Mouse (Mus musculus): ENCODE results near the gene Pigk. TPM values are rescaled to one million over a fixed set of nuclear protein-coding genes. Genes with fewer than 3 reads are reported as not detected.
A peak's percentile ranks its signal among the peaks of the same experiment; 100 is the strongest.

Pigk gene
- polyA plus RNA-seq (2015; fragmentation: Nextera tagmentation; extraction: Ambion mirVana): 50.8 and 52.3 TPM in 2 replicates

DNA sequence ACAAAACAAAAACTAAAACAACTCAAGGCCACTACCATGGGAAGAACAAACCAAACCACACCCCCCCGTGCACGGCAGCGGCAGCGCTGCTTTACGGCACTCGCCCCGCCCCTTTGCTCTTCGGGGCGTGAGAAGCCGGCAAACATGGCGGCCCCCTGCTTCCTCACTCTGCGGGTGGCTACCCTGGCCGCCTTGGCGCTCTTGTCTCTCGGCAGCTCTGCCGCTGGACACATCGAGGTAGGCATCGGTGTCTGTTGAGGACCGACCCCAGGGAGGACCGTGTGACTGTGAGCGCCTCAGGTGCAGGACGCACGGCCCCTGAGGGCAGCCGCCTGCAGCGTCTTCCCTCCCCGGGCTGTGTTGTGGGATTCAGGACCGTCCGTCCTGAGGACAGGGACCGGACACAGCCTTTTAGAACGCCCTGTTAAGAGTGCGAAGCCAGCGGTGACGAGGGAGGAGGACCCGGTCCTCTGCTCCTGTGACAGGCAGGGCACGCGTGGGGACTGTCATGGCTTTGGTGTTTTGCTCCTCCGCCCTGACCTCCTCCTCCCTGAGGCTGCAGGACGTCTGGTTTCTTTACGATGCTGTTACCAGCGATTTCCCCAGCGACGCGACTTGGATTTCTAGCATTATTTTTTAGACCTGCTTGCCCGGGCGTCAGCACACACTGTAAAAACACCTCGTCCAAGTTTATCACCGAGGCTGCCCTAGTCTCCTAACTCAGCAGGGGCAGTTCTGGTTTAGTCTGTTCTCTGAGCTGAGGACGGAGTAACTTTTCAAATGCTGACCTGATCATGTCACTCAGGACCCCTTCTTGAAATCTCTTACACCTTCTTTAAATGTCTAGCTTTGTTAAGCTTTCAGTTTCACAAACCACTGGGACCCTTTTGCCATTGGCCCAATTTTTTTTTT, at the start of gene Pigk:
TSS of gene Pigk (plus strand) at position 110 of the 912 bp plus-strand sequence.
- Histone ChIP-seq H3K36me3 (no peaks in the 10 kb centered on the region), H3K4me3 (peak within 1 kb of the TSS; percentile 63), H3K9ac (peak within 1 kb of the TSS; percentile 69), H3K9me3 (no peaks in the 10 kb centered on the region), H3K27me3 (no peaks in the 10 kb centered on the region), H3K27ac (replicated peaks) (peak within 1 kb of the TSS; percentile 59), H3K4me2 (peak within 1 kb of the TSS; percentile 67), H3K4me1 (replicated peaks) (peaks cover 18% of the 10 kb centered on the region)
- ATAC-seq (ENCODE audit: low FRiP score, low read depth): peak; percentile 90
- under 1% methylated on average over 48 of the region's 48 CpGs for WGBS

DNA sequence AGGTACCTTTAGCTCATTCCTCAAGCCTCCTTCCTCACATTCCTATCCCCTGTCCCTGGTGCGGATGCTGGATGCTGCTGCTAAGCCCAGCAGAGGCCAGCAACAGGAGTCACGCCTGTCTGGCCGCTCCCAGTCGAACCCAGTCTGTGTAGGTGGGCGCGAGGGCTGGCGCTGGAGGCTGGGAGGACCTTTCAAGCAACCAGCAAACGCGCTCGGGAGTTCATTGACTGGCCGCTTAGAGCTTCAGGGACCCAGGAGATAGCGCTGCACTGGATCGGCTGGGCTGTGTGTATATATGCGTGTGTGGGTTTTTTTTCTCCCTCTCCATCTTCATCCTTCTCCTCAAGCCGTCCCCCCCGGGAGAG, 46.9 kb upstream of the Pigk start:
- H3K36me3 ChIP-seq: no peaks in the 10 kb centered on the region
- peak; percentile 17; the same call in 1 of the 2 replicates for ATAC-seq (ENCODE audit: low FRiP score, low read depth)

DNA sequence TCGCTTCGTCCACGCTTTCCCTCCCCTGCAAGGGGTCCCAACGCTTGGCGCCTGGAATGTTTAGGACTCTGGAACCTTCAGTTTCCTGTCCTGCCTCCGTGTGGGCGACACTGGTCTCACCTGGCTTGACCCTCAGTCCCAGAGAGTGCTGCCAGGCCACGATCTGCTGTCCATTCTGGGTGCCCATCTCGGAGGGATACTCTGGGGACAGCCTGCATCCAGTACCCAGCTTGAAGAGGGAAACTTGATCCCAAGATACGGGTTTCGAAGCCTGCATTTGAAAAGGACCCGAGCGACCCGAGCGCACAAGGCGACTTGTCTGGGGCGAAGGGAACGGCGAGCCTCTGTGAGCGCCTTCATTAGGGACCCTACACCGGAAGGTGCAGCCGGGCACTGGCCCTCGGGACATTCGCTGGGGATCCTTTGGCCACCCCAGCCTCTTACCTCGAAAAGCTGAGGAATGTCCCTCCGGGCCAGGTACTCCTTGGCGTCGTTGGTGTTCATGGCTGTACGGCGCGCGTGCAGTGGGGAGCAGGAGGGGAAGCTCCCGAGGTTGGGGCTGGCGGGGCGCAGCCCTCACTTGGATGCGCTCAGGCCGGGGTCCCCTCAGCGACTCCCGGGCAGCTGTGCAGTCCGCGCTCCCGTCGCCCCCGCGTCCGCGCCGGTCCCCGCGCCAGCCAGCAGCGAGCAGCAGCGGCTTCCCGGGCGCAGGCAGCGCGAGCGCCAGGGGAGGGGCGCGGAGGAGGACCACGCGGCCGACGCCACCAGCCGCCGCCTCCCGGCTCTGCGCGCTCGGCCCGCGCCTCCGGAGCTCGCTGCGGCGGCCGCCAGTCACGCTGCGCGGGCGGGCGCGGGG, 46.3 kb upstream of the Pigk start:
- no peaks in the 10 kb centered on the region for H3K36me3 ChIP-seq
- WGBS: under 1% methylated on average over 57 of the region's 82 CpGs
- H3K27ac ChIP-seq (replicated peaks): no peak overlapping the region

More for the DNA sequence above, 46.9 kb upstream of the Pigk start:
- no peak overlapping the region for H3K27ac ChIP-seq (replicated peaks)
- peak overlapping the region; percentile 48 for H3K9ac ChIP-seq
- peaks cover 10% of the 10 kb centered on the region; the same call in 1 of the 2 replicates for H3K27me3 ChIP-seq
- no peaks in the 10 kb centered on the region for H3K9me3 ChIP-seq
- H3K4me3 ChIP-seq: peak overlapping the region; percentile 56
- WGBS: under 1% methylated on average over 16 of the region's 16 CpGs
- peak overlapping the region; percentile 79 for H3K4me2 ChIP-seq
- peaks cover 6% of the 10 kb centered on the region; the same call in 1 of the 2 replicates for H3K4me1 ChIP-seq (replicated peaks)

DNA sequence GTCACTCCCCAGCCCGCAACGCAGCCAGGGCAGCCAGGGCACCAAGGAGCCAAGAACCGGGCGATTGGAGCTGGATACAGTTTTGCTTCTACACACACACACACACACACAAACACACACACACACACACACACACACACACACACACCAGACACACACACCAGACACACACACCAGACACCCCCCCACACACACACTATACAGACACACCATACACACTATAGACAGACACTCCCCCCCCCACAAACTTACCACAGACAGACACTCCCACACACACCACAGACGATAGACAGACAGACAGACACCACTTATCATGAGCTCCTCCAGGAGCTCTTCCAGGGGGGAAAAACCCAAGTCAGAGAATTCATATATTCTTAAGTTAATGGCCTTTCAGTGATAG, 45.7 kb upstream of the Pigk start, which contains the start of gene Ak5:
TSS of gene Ak5 (minus strand) at position 122 of the 400 bp plus-strand sequence.
- peak within 1 kb of the TSS; percentile 56 for H3K4me3 ChIP-seq
- H3K27ac ChIP-seq (replicated peaks): no peak within 1 kb of the TSS
- ATAC-seq (ENCODE audit: low FRiP score, low read depth): peak; percentile 72
- no peaks in the 10 kb centered on the region for H3K9me3 ChIP-seq
- WGBS: 0% methylated on average over 5 of the region's 5 CpGs
- H3K9ac ChIP-seq: peak within 1 kb of the TSS; percentile 48
- peaks cover 6% of the 10 kb centered on the region; the same call in 1 of the 2 replicates for H3K4me1 ChIP-seq (replicated peaks)
- peak within 1 kb of the TSS; percentile 79 for H3K4me2 ChIP-seq
- peaks cover 10% of the 10 kb centered on the region; the same call in 1 of the 2 replicates for H3K27me3 ChIP-seq
- no peaks in the 10 kb centered on the region for H3K36me3 ChIP-seq

More for the DNA sequence above, 46.3 kb upstream of the Pigk start:
- ATAC-seq (ENCODE audit: low FRiP score, low read depth): peak; percentile 85
- Histone ChIP-seq H3K9me3 (no peaks in the 10 kb centered on the region), H3K4me2 (peak overlapping the region; percentile 79), H3K9ac (peak overlapping the region; percentile 48), H3K4me3 (peak overlapping the region; percentile 56), H3K4me1 (replicated peaks) (peaks cover 6% of the 10 kb centered on the region; the same call in 1 of the 2 replicates), H3K27me3 (peaks cover 10% of the 10 kb centered on the region; the same call in 1 of the 2 replicates)

DNA sequence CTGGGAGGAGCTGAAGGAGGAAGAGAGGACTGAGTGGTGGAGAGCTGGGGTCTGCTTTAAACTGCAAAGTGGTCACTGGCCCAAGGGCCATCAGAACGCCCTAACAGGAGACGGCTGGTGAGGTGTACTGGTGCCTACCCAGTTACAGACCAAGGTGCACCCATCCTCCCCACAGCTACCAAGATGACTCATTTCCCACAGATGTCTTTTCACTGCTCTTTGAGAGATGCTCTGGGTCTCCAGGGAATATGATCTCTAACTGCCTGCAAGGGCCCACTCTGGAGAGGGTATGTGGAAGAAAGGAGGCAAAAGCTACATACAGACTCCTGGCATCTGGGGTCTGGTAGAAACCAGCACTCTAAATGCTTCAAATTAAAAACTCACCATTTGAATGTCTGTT, 45.1 kb upstream of the Pigk start:
- Histone ChIP-seq H3K27me3 (peaks cover 10% of the 10 kb centered on the region; the same call in 1 of the 2 replicates), H3K27ac (replicated peaks) (no peak overlapping the region), H3K9me3 (no peaks in the 10 kb centered on the region), H3K4me1 (replicated peaks) (peaks cover 6% of the 10 kb centered on the region; the same call in 1 of the 2 replicates), H3K4me2 (peak overlapping the region; percentile 79; the same call in 1 of the 2 replicates), H3K4me3 (no peak overlapping the region), H3K36me3 (no peaks in the 10 kb centered on the region), H3K9ac (no peak overlapping the region)
- no peak for ATAC-seq (ENCODE audit: low FRiP score, low read depth)
- 89% methylated on average over 2 of the region's 2 CpGs for WGBS

DNA sequence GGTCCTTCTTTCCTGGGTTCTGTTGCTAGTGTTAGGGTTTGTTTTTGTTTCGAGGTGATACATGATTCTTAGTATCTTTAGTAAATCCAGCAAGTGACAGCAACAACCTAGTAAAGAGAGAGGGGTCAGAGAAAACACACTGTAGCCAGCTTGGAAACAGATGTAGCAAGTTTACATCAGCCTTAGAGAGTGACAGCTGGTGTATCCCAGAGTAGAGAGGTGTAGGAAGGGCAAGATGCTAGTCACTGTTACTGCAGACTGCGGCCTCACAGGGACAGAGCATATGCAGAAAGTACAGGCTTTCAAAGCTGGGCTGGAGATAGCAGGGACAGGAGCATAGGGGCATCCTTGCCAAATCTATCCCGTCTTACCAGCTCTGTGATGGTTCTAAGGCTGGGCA, 44.1 kb upstream of the Pigk start:
- Histone ChIP-seq H3K4me2 (no peak overlapping the region), H3K27me3 (peaks cover 6% of the 10 kb centered on the region; the same call in 1 of the 2 replicates), H3K27ac (replicated peaks) (no peak overlapping the region), H3K36me3 (no peaks in the 10 kb centered on the region), H3K4me3 (no peak overlapping the region), H3K4me1 (replicated peaks) (peaks cover 6% of the 10 kb centered on the region; the same call in 1 of the 2 replicates), H3K9ac (no peak overlapping the region), H3K9me3 (no peaks in the 10 kb centered on the region)
- WGBS: 85% methylated on average over 3 of the region's 3 CpGs
- no peak for ATAC-seq (ENCODE audit: low FRiP score, low read depth)

DNA sequence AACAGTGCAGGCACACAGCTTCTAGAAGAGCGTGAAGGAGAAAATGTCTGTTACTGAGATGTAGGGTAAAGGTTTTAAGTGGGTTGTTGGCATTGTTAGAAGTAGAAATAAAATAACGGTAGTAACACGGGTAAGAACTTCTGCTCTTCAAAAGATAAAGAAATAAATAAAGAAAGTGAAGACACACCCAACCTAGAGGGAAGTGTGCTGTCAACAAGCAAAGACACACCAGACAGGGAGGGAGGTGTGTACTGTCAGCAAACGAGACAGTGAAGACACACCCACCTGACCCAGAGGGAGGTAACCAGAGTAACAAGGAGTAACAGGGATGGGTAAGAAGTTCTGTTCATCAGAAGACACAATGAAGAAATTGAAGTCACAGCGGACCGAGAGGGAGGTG, 39.2 kb upstream of the Pigk start:
- H3K36me3 ChIP-seq: no peaks in the 10 kb centered on the region
- H3K4me2 ChIP-seq: no peak overlapping the region
- no peak overlapping the region for H3K9ac ChIP-seq
- 0 out of 2 replicates have a peak, but pooled peaks cover 3% of the 10 kb centered on the region for H3K27me3 ChIP-seq
- ATAC-seq (ENCODE audit: low FRiP score, low read depth): no peak
- no peak overlapping the region for H3K4me3 ChIP-seq
- H3K4me1 ChIP-seq (replicated peaks): no peaks in the 10 kb centered on the region
- no peaks in the 10 kb centered on the region for H3K9me3 ChIP-seq
- WGBS: 83% methylated on average over 6 of the region's 6 CpGs
- no peak overlapping the region for H3K27ac ChIP-seq (replicated peaks)

DNA sequence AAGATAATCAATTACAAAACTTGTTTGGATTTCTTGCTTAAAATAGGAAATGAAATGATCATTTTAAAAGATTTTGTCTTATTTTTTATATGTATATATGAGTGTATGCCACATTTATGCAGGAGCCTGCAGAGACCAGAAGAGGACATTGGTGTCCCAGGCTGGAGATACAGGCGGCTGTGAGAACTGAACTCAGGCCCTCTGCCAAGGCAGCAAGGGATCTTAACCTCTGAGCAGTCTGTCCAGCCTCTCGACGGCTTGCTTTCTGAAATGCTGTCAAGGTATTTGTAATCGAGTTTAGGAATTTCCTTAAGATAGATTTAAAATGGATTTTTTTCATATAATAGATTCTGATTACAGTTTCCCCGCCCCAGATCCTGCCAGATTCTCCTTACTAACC, 25.4 kb upstream of the Pigk start:
- 83% methylated on average over 5 of the region's 5 CpGs for WGBS

DNA sequence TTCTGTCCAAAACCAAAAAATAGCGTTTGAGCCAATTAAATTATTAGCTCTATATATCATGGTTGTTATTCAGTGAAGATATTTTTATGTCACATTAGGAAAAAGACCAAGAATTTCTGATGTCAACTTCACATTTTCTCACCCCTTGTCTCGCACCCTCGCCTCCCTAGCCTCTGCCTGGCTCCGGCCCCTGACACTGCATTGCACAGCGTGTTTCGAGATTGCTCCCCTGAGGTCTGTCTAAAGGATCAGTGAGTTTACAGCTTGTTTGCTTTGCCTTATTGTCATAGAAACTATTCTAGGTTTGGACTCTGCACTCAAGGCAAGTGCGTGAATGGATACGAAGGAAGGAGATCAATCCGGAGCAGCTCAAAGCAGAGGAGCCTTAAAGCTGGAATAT, 24.8 kb upstream of the Pigk start:
- Histone ChIP-seq H3K27me3 (no peaks in the 10 kb centered on the region), H3K36me3 (no peaks in the 10 kb centered on the region), H3K9ac (no peak overlapping the region), H3K4me1 (replicated peaks) (no peaks in the 10 kb centered on the region), H3K4me3 (no peak overlapping the region), H3K27ac (replicated peaks) (no peak overlapping the region), H3K4me2 (no peak overlapping the region), H3K9me3 (no peaks in the 10 kb centered on the region)
- 86% methylated on average over 9 of the region's 9 CpGs for WGBS
- no peak for ATAC-seq (ENCODE audit: low FRiP score, low read depth)

More for the DNA sequence above, 25.4 kb upstream of the Pigk start:
- ATAC-seq (ENCODE audit: low FRiP score, low read depth): no peak
- no peaks in the 10 kb centered on the region for H3K4me1 ChIP-seq (replicated peaks)
- H3K9ac ChIP-seq: no peak overlapping the region
- H3K27me3 ChIP-seq: no peaks in the 10 kb centered on the region
- H3K27ac ChIP-seq (replicated peaks): no peak overlapping the region
- H3K4me2 ChIP-seq: no peak overlapping the region
- H3K36me3 ChIP-seq: no peaks in the 10 kb centered on the region
- no peaks in the 10 kb centered on the region for H3K9me3 ChIP-seq
- H3K4me3 ChIP-seq: no peak overlapping the region

DNA sequence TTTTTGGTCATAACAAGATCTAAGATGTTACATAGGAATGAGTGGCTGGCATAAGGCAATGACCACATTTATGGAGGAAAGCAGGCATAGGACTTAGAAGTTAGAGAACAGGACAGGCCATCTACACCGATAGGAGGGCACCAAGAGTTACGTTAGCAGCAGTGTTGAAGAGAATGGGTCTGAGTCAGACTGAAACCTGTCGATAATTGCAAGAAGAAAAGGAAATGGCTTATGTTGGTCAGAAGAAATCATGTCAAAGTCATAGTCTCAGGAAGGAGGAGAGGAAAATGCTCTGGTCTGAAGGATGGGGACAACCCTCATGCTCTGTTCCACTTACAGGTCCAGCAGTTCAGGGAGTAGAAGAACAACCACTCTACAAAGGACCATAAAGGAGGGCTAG, 18.9 kb upstream of the Pigk start:
- WGBS: 94% methylated on average over 3 of the region's 3 CpGs
- no peaks in the 10 kb centered on the region for H3K27me3 ChIP-seq
- no peak overlapping the region for H3K9ac ChIP-seq
- H3K4me3 ChIP-seq: no peak overlapping the region
- H3K4me1 ChIP-seq (replicated peaks): no peaks in the 10 kb centered on the region
- no peak for ATAC-seq (ENCODE audit: low FRiP score, low read depth)
- H3K36me3 ChIP-seq: no peaks in the 10 kb centered on the region
- no peak overlapping the region for H3K27ac ChIP-seq (replicated peaks)
- no peak overlapping the region for H3K4me2 ChIP-seq
- H3K9me3 ChIP-seq: no peaks in the 10 kb centered on the region

DNA sequence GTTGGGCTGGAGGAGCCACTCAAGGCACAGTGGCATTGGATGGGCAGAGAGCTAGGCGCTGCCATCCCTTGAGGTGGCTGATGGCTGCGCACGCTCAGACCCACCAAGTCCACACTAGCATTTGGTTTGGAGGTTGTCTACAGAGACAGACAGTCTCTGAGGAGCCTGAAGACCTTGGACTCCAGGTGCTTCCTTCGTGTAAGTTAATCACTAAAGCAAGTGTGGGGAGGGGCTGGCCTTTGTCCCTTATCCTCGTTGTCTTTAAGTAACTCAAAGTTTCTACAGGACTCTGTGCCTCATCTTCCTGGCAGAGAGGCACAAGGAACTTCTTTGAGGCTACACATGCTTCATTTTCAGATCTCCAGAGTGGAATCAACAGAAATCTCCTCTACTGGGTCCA, 15.9 kb upstream of the Pigk start:
- Histone ChIP-seq H3K27ac (replicated peaks) (no peak overlapping the region), H3K4me3 (no peak overlapping the region), H3K27me3 (no peaks in the 10 kb centered on the region), H3K36me3 (no peaks in the 10 kb centered on the region), H3K9me3 (no peaks in the 10 kb centered on the region), H3K9ac (no peak overlapping the region), H3K4me1 (replicated peaks) (no peaks in the 10 kb centered on the region), H3K4me2 (no peak overlapping the region)
- no peak for ATAC-seq (ENCODE audit: low FRiP score, low read depth)
- WGBS: 86% methylated on average over 5 of the region's 5 CpGs
